Mouse (Mus musculus): ENCODE data around the gene Bex6.
A peak's percentile ranks its signal among the peaks of the same experiment; 100 is the strongest.

Gene Bex6

DNA sequence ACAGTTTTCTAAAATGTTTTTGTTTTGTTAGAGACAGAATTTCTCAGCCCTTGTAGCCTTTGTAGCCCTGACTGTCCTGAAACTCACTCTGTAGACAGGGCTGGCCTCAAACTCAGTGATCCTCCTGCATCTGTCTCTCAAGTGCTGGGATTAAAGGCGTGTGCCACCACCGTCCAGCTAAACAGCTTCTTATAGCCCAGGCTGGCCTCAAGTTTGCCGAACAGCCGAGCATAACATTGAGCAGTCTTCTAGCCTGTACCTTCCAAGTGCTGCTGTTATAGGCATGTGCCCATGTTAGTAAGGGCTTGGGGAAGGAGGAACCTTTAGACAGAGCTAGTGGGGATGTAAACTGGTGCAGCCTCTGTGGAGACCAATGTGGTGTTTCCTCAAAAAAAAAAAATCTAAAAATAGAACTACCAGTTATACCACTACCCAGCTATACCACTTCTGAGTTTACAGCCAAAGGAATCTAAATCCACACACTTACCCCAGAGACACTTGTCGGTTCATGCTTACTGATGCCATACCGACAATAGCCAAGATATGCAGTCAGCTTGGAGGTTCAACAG is at the start of gene Bex6:
Gene Bex6 (plus strand): TSS at position 491 of the 569 bp plus-strand sequence.
- DNase-seq (ENCODE audit: low read depth), result peak; percentile 64

DNA sequence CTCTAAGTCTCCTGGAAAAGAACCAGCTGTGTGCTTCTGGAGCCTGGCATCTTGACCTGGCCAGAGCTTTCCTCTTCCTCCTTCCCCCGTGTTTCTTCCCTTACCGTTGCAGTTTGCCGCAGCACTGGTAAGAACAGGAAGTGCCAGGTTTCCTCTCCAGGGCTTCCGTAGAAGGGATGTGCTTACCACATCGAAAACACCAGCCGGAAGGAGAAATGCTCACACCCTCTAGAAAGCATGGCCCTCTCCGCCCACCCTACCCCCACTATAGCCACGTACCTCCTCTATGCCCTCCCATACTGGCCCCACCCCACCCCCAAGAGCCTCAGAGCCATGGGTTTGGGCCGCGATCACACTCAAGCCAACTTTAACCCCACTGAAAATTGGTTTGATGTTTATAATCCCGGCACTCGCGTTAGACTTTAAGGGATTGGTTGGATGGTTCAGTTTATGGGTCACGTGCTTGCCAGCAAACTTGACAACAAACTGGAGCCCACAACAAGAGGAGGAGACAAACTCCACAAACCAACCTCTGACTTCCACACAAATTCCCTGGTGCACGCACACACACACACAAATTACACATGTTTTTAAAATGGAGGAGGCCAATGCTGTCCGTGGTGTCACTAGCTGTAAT is 49.3 kb upstream of the Bex6 start:
- DNase-seq (ENCODE audit: low read depth), result peak; percentile 98

DNA sequence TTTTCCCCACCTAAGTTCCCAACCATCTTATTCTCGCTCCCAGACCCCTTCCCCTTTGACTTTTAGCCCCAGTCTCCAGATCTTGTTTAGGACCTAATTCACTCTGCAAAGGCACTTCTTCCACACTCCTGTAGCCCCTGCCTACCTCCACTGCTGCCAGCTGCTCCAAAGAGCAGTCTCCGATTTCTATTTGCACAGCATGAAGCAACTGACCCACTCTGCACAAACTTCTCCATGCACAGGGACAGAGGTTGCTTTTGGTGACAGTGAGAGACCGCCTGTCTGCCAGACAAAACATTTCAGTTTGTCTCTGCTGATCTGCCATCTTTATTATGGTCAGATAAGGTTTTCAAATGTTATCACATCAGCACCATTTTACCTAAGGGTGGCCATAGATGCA is 46.5 kb upstream of the Bex6 start:
- no peak for DNase-seq (ENCODE audit: low read depth)

DNA sequence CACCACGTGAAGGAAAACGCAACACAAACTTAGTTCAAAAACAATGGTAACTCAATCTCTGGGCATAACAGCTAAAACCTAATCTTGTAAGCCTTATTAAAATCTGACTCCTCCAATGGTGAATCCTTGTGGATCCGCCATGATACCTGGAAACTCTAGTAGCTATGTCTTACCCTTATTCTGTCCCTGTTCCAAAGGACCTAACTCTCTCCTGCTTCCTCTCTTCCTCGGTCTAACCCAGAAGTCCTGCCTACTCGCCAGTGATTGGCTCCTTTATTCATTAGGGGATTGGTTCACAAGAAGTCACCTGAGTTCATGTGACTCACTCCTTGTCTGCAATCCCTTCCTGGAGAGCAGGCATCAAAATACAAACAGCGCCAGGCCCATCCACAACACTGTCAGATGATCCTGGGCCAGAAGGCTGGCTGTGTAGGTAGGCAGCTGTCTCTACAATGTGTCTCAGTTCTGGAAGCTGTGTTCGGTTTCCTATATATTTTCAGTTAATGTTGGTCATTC is 43.7 kb upstream of the Bex6 start:
- DNase-seq (ENCODE audit: low read depth), result no peak

DNA sequence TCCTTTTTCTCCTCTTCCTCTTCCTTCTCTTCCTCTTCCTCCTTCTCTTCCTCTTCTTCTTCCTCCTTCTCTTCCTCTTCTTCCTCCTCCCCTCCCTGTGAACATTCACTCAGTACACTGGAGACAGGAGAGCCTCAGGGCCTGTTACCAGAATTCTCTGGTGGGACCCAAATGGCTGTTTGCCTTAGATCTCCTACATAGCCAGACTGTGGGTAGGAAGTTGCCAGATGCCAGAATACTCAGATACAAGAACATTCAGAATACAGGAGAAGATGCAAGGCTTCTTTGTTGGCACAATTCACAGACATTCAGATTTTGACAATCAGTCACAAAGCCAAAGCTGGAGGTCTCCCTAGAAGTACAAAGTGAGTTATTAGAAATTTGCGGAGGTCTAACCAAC is 40.7 kb upstream of the Bex6 start:
- no peak for DNase-seq (ENCODE audit: low read depth)

DNA sequence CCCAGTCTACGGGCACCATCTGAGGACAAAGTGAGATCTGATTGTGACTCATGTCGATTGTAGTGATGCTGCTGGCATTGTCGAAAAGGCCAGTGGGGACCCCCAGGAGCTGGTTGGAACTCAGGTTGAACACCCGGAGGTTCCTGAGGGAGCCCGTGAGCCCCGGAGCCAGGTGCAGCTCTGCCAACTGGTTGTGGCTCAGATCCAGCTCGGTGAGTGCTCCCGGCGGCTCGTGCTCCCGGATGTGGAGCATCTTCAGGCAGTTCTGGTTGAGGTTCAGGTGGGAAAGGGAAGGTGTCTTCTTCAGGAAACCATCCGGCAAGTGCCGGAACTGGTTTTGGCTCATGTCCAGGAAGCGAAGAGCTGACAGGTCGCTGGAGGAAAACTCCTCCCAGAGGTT is 35.9 kb upstream of the Bex6 start:
- no peak for DNase-seq (ENCODE audit: low read depth)

DNA sequence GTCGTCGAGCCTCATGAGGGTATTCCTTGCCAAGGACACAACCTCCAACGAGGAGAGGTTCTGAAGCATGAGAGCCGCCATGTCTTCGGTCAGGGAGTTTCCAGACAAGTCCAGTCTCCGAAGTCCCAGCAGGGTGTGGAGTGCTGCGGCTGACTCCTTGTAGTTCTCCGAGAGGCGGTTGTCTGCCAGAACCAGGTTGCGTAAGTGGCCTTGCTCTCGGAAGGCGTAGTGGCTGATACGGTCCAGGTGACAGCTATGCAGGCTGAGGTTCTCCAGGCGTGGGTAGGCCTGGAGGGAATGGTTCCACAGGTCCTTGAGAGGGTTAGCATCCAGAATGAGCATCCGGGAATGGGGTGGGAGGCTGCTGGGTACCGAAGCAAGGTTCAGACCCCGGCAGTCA is 35.0 kb upstream of the Bex6 start:
- no peak for DNase-seq (ENCODE audit: low read depth)

DNA sequence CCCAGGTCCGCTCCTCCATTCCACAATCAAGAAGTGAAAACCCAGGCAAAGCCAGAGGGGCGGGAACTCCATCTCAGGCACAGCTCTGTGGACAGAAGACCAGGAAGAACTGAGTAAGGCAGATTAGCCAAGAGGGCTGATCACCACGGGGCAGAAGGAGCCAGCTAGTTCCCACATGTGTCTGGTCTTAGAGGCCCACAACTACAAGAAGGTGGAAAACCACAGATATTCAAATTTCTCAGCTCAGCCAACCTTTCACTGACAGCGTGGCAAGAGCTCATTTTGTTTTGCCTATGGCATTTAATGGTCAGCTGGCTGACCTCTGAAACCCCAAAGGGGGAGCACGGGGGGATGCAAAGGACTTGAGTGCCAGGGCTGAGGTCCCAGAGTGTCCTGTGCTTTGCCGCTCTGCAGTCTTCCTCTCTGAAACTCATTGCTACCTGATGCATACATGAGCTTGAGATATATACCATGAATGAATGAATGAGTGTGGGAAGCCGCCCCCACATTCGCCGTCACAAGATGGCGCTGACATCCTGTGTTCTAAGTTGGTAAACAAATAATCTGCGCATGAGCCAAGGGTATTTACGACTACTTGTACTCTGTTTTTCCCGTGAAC is 31.9 kb upstream of the Bex6 start:
- DNase-seq (ENCODE audit: low read depth), result peak; percentile 49

DNA sequence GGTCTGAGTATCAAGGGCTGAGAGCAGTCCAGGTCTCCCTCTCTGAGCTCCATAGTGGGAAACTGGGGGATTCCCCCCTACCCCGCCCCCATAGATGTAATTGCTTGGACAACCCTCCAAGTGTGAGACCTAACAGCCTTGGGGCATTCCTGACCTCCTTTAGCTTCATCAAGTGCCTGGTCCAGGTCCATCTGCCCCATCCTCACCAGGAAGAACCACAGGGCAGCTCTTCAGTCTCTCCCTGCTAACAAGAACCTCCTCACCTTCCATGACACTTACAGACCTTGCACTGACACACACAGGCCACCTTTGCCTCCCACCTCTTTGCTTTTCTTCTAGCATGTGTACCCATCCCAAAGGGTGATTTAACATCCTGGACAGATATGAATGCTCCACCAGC is 25.6 kb upstream of the Bex6 start:
- DNase-seq (ENCODE audit: low read depth), result no peak

DNA sequence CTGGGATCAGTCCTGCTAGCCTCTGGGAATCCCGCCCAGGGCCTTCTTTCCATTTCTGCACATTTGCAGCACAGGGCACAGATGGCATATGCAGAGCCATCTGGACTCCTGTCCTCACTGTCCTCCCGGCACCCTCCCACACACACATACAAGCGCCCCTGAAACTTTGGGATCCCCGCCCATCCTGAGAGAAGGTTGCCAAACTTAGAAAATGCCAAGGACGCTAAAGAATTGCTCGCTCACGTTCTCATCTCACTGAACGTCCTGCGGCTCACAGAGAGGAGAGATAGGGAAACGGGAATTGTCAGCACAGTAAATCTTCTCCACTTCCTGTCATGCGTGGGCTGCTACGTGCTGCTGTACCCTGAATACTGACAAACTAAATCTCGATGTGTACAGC is 25.2 kb upstream of the Bex6 start:
- no peak for DNase-seq (ENCODE audit: low read depth)

DNA sequence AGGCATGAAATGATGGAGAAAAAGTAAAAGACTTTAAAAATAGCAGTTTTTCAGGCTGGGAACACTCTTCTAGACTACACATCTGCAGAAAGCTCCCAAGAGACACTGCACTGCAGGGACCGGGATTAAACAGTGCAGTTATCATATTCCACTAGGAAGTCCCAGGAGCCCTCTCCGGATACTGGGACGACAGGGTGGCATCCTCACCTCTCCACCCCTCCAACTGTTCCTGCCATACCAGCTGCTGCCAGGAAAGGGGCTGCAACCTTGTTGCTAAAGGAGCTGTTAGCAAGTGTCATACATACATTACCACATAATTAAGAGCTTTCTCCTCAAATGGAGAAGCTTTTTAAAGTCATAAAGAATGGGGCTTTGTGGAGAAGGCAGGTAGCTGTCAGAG is 22.9 kb upstream of the Bex6 start:
- DNase-seq (ENCODE audit: low read depth), result no peak

DNA sequence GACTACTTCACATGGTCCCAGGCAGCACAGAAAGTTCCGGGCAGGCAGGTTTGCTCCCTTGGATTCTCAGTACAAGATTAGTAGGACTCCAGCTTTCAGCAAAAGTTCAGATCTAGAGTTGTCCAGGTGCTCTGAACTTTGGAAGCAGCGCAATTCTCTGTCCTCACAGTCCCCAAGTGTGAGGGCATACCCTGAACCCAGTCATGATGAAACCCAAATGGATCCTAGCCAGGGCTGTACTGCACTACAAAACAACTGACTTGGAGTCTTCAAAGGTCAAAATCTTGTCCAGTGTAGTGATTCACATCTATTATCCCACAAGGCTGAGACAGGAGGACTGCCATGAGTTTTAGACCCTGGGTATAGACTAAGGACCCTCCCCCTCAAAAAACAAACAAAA is 22.3 kb upstream of the Bex6 start:
- DNase-seq (ENCODE audit: low read depth), result no peak

DNA sequence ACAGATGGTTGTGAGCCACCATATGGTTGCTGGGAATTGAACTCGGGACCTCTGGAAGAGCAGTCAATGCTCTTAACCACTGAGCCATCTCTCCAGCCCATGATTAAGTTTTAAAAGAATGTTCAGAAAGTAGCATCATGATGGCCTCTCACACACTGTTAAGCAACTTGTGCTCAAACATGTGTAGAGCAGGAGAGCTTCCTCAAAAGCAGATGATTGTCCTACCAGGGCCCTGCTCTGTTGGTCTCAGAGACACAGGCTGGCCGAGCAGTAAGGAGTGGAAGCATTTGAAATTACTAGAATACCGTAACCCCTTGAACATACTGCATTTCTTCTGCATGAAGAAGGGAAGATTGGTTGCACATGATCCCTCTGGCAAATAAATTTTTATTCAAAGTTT is 20.7 kb upstream of the Bex6 start:
- peak; percentile 36 for DNase-seq (ENCODE audit: low read depth)

DNA sequence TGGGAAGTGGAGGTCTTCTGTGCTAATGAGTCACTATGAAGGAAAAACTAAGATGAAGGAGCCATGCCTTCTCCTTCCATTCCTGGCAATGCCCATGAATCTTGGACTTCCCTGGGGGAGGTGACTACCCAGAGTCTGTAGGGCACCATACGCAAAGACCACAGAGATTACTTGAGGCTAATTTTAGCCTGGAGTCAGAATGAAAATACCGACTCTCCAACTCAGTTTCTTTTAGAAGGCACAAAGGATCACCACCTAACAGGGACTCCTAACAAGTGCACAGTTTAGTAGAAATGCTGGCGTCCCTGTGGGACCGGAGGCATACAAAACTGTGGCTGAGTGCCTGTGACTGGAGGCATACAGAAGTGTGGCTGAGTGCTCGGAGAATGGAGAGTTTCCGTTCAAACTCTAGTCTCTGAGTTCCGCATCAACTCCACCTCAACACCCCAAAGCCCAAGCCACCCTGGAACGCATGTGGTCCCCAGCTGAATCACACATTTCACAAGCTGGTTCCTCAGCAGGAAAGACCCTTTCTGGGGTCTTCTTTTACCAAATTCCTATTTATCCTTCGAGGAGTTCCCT is 18.8 kb upstream of the Bex6 start:
- DNase-seq (ENCODE audit: low read depth), result no peak

DNA sequence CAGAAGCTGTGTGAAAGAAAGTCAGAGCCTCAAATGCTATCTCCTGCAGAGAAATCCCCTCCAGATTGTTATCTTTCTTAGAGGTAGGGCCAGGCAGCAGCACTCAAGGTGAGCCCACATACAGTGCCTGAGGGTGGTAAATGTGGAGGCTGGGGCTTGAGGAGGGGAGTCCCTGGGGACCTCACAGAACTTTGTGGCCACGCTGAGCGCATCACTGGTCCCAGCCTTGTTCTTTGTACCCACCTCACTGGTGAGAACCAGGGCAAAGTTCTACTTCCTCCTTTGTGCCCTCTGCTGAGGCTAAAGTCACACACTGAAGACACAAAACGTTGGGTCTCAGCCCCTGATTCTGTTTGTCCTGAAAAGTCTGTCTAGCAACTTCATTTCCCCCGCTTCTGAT is 16.2 kb upstream of the Bex6 start:
- DNase-seq (ENCODE audit: low read depth), result peak; percentile 49

DNA sequence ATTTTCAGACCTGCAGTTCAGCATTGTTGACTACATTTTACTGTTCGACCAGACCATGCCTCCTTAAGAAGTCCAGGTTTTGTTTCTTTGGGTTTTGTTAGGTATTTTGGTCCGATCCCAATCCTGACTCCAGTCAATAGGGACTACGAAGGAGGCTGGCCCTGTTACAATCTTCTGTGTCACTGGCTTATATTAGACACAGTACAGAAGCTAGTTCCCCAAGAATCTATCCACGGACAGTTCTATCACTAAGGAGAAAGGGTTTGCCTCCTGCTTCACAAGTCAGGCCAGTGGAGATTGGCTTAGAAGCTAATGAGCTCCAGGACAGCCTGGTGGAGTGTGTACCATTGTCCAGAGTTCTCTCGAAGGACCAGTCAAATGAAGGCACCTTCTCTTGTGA is 15.7 kb upstream of the Bex6 start:
- peak; percentile 38 for DNase-seq (ENCODE audit: low read depth)

DNA sequence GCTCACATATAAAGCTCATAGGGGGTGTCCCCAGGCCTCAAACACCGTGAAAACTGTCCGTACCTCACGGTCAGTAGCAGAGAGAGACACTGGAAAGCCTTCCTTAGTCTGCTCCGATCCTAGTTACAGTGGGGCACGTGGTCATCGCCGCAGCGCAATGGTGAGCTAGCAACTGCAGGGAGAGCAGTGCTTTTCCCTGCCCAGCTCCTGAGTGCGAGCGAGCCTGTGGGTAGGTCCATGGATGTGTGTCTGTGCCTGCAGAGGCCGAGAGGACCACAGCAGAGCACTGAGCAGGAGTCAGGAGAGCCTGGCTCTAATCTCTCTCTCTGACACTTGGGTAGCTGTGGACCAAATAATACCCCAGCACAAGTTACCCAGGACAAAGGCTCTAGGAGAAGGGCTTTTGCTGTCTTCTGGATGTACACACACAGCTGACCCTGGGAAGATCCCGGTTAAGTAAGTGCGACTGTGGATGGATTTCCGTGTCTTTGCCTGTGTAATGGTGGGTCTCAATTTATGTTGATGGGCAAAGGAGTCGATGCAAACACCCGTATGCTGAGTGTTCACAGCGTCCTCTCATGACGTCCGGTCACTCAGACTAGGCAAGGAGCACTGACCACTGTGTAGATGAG is 15.1 kb upstream of the Bex6 start:
- DNase-seq (ENCODE audit: low read depth), result peak; percentile 53

DNA sequence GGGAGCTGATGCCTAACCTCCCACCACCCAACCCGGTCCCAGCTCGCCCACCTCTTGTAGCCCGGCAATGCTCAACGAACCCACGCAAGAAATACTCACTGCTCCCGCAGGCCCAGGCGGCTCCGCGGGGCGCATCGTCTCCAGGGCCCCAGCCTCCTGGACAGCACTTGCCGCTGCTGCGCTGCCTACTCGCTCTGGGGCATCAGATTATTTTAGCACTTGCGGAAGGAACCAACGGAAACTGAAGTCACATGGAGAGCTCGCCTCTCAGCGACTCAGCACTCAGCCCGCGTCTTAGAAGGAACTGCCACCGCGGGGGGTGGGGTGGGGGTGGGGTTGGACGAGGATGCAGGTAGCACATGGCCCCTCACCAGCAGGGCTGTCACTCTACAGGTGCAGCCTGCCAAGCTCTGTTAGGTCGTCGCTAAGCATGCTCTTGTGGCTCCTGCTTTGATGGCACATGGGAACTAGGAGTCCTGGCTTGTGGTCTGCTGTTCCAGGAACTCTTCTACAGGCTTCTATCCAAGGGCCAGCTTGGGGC is 14.3 kb upstream of the Bex6 start, which contains the start of gene Nrros:
Gene Nrros (minus strand): TSS at position 314 of the 541 bp plus-strand sequence.
- DNase-seq (ENCODE audit: low read depth), result peak; percentile 96

DNA sequence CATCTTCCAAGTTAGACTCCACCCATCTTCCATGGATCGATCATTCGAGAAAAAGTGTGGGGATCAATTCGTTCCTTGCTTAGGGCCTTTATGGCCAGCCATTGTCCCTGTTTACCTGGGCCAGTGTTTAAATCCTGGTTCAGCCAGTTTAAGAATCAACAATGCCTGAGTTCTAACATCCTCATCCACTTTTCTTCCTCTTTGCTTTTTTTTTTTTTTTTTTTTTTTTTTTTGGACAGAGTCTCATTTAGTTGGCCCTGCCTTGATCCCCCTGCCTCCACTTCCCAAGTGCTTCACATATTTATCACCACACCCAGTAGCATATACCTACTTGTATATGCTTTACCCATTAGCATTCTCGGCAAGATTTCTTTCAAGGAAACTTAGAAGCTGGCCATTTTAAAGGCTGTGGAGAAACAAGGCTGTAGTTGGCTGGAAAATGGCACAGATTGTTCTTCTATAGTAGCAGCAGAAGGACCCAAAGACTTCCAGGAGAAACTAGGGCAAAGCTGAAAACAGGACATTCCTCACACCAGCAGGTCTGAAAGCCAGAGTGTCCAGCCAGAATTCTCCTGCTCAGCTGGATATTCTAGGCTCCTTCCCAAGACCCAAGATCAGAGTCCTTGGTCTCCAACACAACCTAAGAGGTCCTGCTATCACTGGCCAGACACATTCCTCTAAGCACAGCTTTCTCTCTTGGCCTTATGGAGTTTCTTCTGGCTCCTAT is 11.6 kb upstream of the Bex6 start:
- no peak for DNase-seq (ENCODE audit: low read depth)

DNA sequence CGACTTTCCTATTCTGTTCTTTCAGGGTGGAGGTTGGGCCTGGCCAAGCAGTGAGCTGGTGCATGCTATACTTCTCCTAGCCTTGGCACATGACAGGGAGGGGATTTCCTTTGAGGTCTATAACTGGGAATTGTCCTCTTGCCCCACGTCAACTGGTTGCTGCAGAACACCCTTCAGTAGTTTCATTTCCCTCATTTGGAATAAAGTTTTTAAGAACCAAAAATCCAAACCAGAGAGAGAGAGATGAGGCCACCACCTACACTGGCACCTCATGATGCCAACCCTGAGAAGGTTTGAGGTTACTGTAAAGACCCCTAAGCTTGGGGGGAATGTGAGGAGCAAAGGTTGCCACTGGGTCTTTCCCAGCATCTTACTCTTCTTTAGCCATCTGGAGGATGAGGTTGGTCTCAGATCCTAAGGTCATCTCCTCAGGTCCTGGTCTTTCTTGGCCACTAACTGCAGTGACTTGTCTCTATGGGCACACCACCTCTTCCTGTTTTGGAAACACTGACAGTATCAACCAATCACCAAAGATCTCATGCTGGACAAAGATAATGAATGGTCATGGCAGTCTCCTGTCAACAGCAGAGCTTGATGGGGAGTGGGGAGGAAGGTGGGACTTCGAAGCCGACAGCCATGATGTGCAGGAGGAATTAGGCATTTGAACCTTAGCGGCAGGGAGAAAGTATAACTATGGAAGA is 8.4 kb upstream of the Bex6 start:
- peak; percentile 62 for DNase-seq (ENCODE audit: low read depth)

DNA sequence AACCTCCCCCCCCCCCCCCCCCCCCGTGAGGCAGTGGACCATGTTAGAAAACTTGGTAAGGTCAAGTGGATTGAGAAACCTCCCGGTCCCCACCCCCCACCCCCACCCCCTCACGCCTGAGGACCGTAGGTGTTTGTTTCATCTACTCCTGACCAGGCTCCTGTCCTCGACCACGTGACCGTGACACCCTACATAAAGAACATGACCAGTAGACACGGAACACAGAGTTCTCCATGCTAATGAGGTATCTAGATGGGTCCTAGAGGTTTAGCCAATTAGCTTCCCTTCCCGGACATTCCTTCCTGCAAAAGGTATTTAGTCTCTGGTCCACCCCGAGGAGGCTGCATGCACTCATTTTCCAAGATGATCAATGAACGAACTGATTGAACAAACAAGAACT is 6.2 kb upstream of the Bex6 start:
- DNase-seq (ENCODE audit: low read depth), result no peak
